Comparison of ENCODE assay signal across 14 mouse cellular contexts in genomic region chr7:120150257-120150656, GRCm38 (mm10). TPM values are rescaled to one million over a fixed set of nuclear protein-coding genes. Genes with fewer than 3 reads are reported as not detected.
DNase-seq lines count a peak whose midpoint lies in the region.
"Had no signal": no experiment of that assay in that cellular context is flagged by ENCODE, and none has a peak within 500 bp of the region (broad histone marks: within the 10 kb centered on the region; RNA-seq: fewer than 3 reads in every experiment).

No protein-coding gene starts in this region.

- 46% methylated on average over 3 of the region's 3 CpGs for WGBS in heart, embryonic 10.5 days

- DNase-seq in heart, adult 9 months (ENCODE audit: low spot score in 2 of 2), result peak; percentile 22 to 39
- no peak for DNase-seq in heart, embryonic 10.5 days (ENCODE audit: low spot score)
- peak; percentile 13 for DNase-seq in retina, postnatal 1 day
- DNase-seq in retina, embryonic 14.5 days (ENCODE audit: low spot score), result no peak
- DNase-seq in kidney, postnatal 10 days, result peak; percentile 11
- no peak for DNase-seq in left cerebral cortex, postnatal 36 days (ENCODE audit: low spot score in 2 of 2)
- no peak for DNase-seq in MN1 (ENCODE audit: low spot score)
- no peak for DNase-seq in layer of hippocampus, adult 8-10 months (ENCODE audit: low spot score in 2 of 2)
- DNase-seq: cerebellum, adult 11 months; lung, embryonic 14.5 days had no signal

- no peaks in the 10 kb centered on the region for H3K9me3 ChIP-seq in heart, embryonic 10.5 days
- H3K9me3 ChIP-seq: midbrain, embryonic 15.5 days had no signal

- H3K36me3 ChIP-seq in heart, embryonic 10.5 days, result no peaks in the 10 kb centered on the region
- H3K36me3 ChIP-seq: midbrain, embryonic 15.5 days had no signal

- H3K27me3 ChIP-seq in heart, embryonic 10.5 days (ENCODE audit: insufficient read depth, poor library complexity, severe bottlenecking), result 0 out of 2 replicates have a peak, but pooled peaks cover 1% of the 10 kb centered on the region
- H3K27me3 ChIP-seq: midbrain, embryonic 15.5 days had no signal

- H3K27ac ChIP-seq in heart, embryonic 10.5 days, result no peak overlapping the region
- H3K27ac ChIP-seq: midbrain, embryonic 15.5 days had no signal

- H3K4me1 ChIP-seq in heart, embryonic 10.5 days, result no peaks in the 10 kb centered on the region
- H3K4me1 ChIP-seq: midbrain, embryonic 15.5 days had no signal

- intact Hi-C loops in left cerebral cortex, postnatal 36 days (cut with DNase I), result no loop called here

- no peak overlapping the region for H3K4me3 ChIP-seq in heart, embryonic 10.5 days
- H3K4me3 ChIP-seq: midbrain, embryonic 15.5 days had no signal

RNA-seq across cellular contexts. Expression of gene Zp2, which starts 5.2 kb away (rescaled TPM):
- not detected in 2 replicates for polyA plus RNA-seq in heart, embryonic 10.5 days (2016; fragmentation: Nextera tagmentation; extraction: Ambion mirVana)
- under 1 TPM; 0.20 to 0.45 TPM for total RNA-seq in left cerebral cortex, postnatal 36 days (2021)
- total RNA-seq in layer of hippocampus, adult 8-10 months (2022), result under 1 TPM in 2 of 4 experiments, not detected in 2; 0.39 to 0.49 TPM
- polyA plus RNA-seq: CD4-positive, CD25-positive, alpha-beta regulatory T cell, adult 4 months; lung, embryonic 14.5 days; midbrain, embryonic 15.5 days had no signal

RNA-seq across cellular contexts. Expression of gene Anks4b, which starts 23.4 kb away (rescaled TPM):
- 0.06 TPM in 1 of 2 replicates, not detected in the other for polyA plus RNA-seq in heart, embryonic 10.5 days (2016; fragmentation: Nextera tagmentation; extraction: Ambion mirVana)
- total RNA-seq in left cerebral cortex, postnatal 36 days (2021), result under 1 TPM; 0.22 to 0.54 TPM
- under 1 TPM; 0.22 to 0.45 (median 0.34) TPM for total RNA-seq in layer of hippocampus, adult 8-10 months (2022)
- polyA plus RNA-seq: CD4-positive, CD25-positive, alpha-beta regulatory T cell, adult 4 months; heart, postnatal 0 days; lung, embryonic 14.5 days; midbrain, embryonic 15.5 days had no signal

RNA-seq across cellular contexts. Expression of gene Tmem159, which starts 48.1 kb away (rescaled TPM):
- polyA plus RNA-seq in heart, embryonic 10.5 days (2016; fragmentation: Nextera tagmentation; extraction: Ambion mirVana), result 18.1 and 20.4 TPM in 2 replicates
- total RNA-seq in left cerebral cortex, postnatal 36 days (2021), result 10 to 100 TPM; 13.4 to 14.0 TPM
- 10 to 100 TPM; 10.3 to 17.6 (median 13.0) TPM for total RNA-seq in layer of hippocampus, adult 8-10 months (2022)

RNA-seq across cellular contexts. Expression of gene Crym, which starts 51.7 kb away (rescaled TPM):
- 2.3 and 5.5 TPM in 2 replicates for polyA plus RNA-seq in heart, embryonic 10.5 days (2016; fragmentation: Nextera tagmentation; extraction: Ambion mirVana)
- total RNA-seq in left cerebral cortex, postnatal 36 days (2021), result 10 to 100 TPM; 74.8 to 88.4 TPM
- total RNA-seq in layer of hippocampus, adult 8-10 months (2022), result 100 to 1,000 TPM; 228 to 257 (median 245) TPM
- polyA plus RNA-seq: CD4-positive, CD25-positive, alpha-beta regulatory T cell, adult 4 months had no signal

RNA-seq across cellular contexts. Expression of gene Abca14, which starts 53.5 kb away (rescaled TPM):
- polyA plus RNA-seq in heart, embryonic 10.5 days (2016; fragmentation: Nextera tagmentation; extraction: Ambion mirVana), result 0.15 TPM in 1 of 2 replicates, not detected in the other
- total RNA-seq in left cerebral cortex, postnatal 36 days (2021), result not detected
- not detected for total RNA-seq in layer of hippocampus, adult 8-10 months (2022)
- total RNA-seq: layer of hippocampus, postnatal 10 days had no signal
- polyA plus RNA-seq: CD4-positive, CD25-positive, alpha-beta regulatory T cell, adult 4 months; heart, postnatal 0 days; midbrain, embryonic 15.5 days had no signal

Comparison
In these comparisons a context has a peak if more than half of its experiments do, and no peak if none do; other contexts are left out.
1. DNase-seq: peak in heart, adult 9 months (2 of 2), retina, postnatal 1 day (single experiment) and kidney, postnatal 10 days (single experiment); none in heart, embryonic 10.5 days (single experiment), retina, embryonic 14.5 days (single experiment), left cerebral cortex, postnatal 36 days (0 of 2), MN1 (single experiment) and layer of hippocampus, adult 8-10 months (0 of 2).